Mouse (Mus musculus) E14TG2a.4 (cell line): ENCODE data around the gene Lyst.
"Not testable (repeated sequence)": the region's sequence is repeated elsewhere in the genome, so short reads cannot be mapped to it uniquely, and the experiment has no call there.

Source experiments
- H3K27me3 ChIP-seq: 2 replicates; pipeline ENCODE4 v1.6.1; 2014; ENCODE audit warnings: low read length, control low read depth; ENCODE audit not compliant: insufficient read depth
- H3K36me3 ChIP-seq: 2 replicates; pipeline ENCODE4 v1.6.1; 2014; ENCODE audit warnings: low read length, control low read depth; ENCODE audit not compliant: insufficient read depth
- H3K4me1 ChIP-seq: replicated peaks from 2 replicates; pipeline ENCODE4 v1.6.1; 2014; ENCODE audit warnings: low read depth, low read length, control low read depth
- H3K4me3 ChIP-seq: replicated peaks from 2 replicates; pipeline ENCODE4 v1.5.1; 2014; ENCODE audit warnings: mild to moderate bottlenecking, low read length
- H3K9me3 ChIP-seq: 2 replicates; pipeline ENCODE4 v1.6.1; 2014; ENCODE audit warnings: low read length, control low read depth
- CTCF ChIP-seq: conservative IDR thresholded peaks from 2 replicates; pipeline ENCODE4 v1.5.1; 2014; ENCODE audit warnings: low read length
- NANOG ChIP-seq: IDR thresholded peaks from 2 replicates; pipeline ENCODE4 v1.6.1; 2014; ENCODE audit warnings: borderline replicate concordance, low read length, mixed read lengths
- POU5F1 ChIP-seq: IDR thresholded peaks from 2 replicates; pipeline ENCODE4 v1.6.1; 2014; ENCODE audit warnings: low read length, borderline replicate concordance

Lyst gene

GRCm38 (mm10) chr13:13635224-13635623, 45.0 kb downstream of the Lyst start:
- no peaks in the 10 kb centered on the region for H3K9me3 ChIP-seq
- TF ChIP-seq CTCF, result no peak
- TF ChIP-seq NANOG, result no peak
- TF ChIP-seq POU5F1, result no peak
- no peaks in the 10 kb centered on the region for H3K36me3 ChIP-seq
- H3K4me1 ChIP-seq, result peaks cover 28% of the 10 kb centered on the region
- H3K27me3 ChIP-seq, result no peaks in the 10 kb centered on the region
- H3K4me3 ChIP-seq, result peak overlapping the region; percentile 27; the same call in 1 of the 2 replicates

GRCm38 (mm10) chr13:13637577-13637976, 47.4 kb downstream of the Lyst start:
- TF ChIP-seq CTCF (no peak), NANOG (no peak), POU5F1 (no peak)

GRCm38 (mm10) chr13:13637981-13638380, 47.8 kb downstream of the Lyst start:
- H3K36me3 ChIP-seq, result no peaks in the 10 kb centered on the region
- no peaks in the 10 kb centered on the region for H3K9me3 ChIP-seq
- no peak for TF ChIP-seq POU5F1
- no peak for TF ChIP-seq CTCF
- TF ChIP-seq NANOG, result no peak
- no peaks in the 10 kb centered on the region for H3K27me3 ChIP-seq
- H3K4me1 ChIP-seq, result peaks cover 28% of the 10 kb centered on the region
- H3K4me3 ChIP-seq, result no peak overlapping the region

More at GRCm38 (mm10) chr13:13637577-13637976, 47.4 kb downstream of the Lyst start:
- no peaks in the 10 kb centered on the region for H3K36me3 ChIP-seq
- peaks cover 28% of the 10 kb centered on the region for H3K4me1 ChIP-seq
- H3K9me3 ChIP-seq, result no peaks in the 10 kb centered on the region
- no peak overlapping the region for H3K4me3 ChIP-seq
- H3K27me3 ChIP-seq, result no peaks in the 10 kb centered on the region

GRCm38 (mm10) chr13:13638725-13639124, 48.5 kb downstream of the Lyst start:
- TF ChIP-seq CTCF (no peak), NANOG (no peak)
- Histone ChIP-seq H3K36me3 (no peaks in the 10 kb centered on the region), H3K27me3 (no peaks in the 10 kb centered on the region), H3K9me3 (no peaks in the 10 kb centered on the region), H3K4me3 (no peak overlapping the region), H3K4me1 (peaks cover 28% of the 10 kb centered on the region)

- H3K36me3 ChIP-seq, result no peaks in the 10 kb centered on the region
- H3K4me1 ChIP-seq, result 0 out of 2 replicates have a peak, but pooled peaks cover 4% of the 10 kb centered on the region
- no peak overlapping the region for H3K4me3 ChIP-seq
- TF ChIP-seq CTCF, result no peak
- TF ChIP-seq POU5F1, result no peak
- peak; percentile 96 for TF ChIP-seq NANOG
- peaks cover 7% of the 10 kb centered on the region; the same call in 1 of the 2 replicates for H3K9me3 ChIP-seq
- H3K27me3 ChIP-seq, result 0 out of 2 replicates have a peak, but pooled peaks cover 3% of the 10 kb centered on the region
Observed at GRCm38 (mm10) chr13:13647296-13647695, 57.1 kb downstream of the Lyst start.

- H3K4me1 ChIP-seq, result no peaks in the 10 kb centered on the region
- H3K4me3 ChIP-seq, result no peak overlapping the region
- TF ChIP-seq CTCF, result peak; percentile 13; the same call in 1 of the 2 replicates
- no peak for TF ChIP-seq POU5F1
- no peak for TF ChIP-seq NANOG
- no peaks in the 10 kb centered on the region for H3K9me3 ChIP-seq
- no peaks in the 10 kb centered on the region for H3K27me3 ChIP-seq
- H3K36me3 ChIP-seq, result no peaks in the 10 kb centered on the region
Observed at GRCm38 (mm10) chr13:13655453-13655852, 65.3 kb downstream of the Lyst start.

GRCm38 (mm10) chr13:13666103-13666502, 75.9 kb downstream of the Lyst start:
- peaks cover 15% of the 10 kb centered on the region for H3K4me1 ChIP-seq
- not testable (repeated sequence) for H3K9me3 ChIP-seq, H3K4me3 ChIP-seq, H3K27me3 ChIP-seq, H3K36me3 ChIP-seq

GRCm38 (mm10) chr13:13670669-13671068, 80.5 kb downstream of the Lyst start:
- no peaks in the 10 kb centered on the region for H3K27me3 ChIP-seq
- H3K4me1 ChIP-seq, result peaks cover 49% of the 10 kb centered on the region
- peaks cover 7% of the 10 kb centered on the region; the same call in 1 of the 2 replicates for H3K9me3 ChIP-seq
- H3K4me3 ChIP-seq, result no peak overlapping the region
- peaks cover 8% of the 10 kb centered on the region for H3K36me3 ChIP-seq
- TF ChIP-seq NANOG (no peak), POU5F1 (no peak), CTCF (no peak)

GRCm38 (mm10) chr13:13671585-13672328, 81.6 kb downstream of the Lyst start:
- Histone ChIP-seq H3K9me3 (peaks cover 7% of the 10 kb centered on the region; the same call in 1 of the 2 replicates), H3K4me3 (no peak overlapping the region; the same call in 1 of the 2 replicates), H3K4me1 (peaks cover 49% of the 10 kb centered on the region), H3K36me3 (peaks cover 8% of the 10 kb centered on the region), H3K27me3 (no peaks in the 10 kb centered on the region)
- TF ChIP-seq NANOG (peak; percentile 65), POU5F1 (no peak), CTCF (no peak)
